Mouse (Mus musculus): Measurements from ENCODE around the gene Tmem151a. TPM values are rescaled to one million over a fixed set of nuclear protein-coding genes. Genes with fewer than 3 reads are reported as not detected.
"Not testable (repeated sequence)": the region's sequence is repeated elsewhere in the genome, so short reads cannot be mapped to it uniquely, and the experiment has no call there.

Tmem151a gene
- total RNA-seq, 2 experiments from 2014 or later = 0.22 TPM; not detected in 1

GRCm38 (mm10) chr19:5094746-5095417 lies 9.6 kb upstream of the Tmem151a start:
- no peak for DNase-seq
- intact Hi-C loops (cut with DNase I) = no loop called here

DNA sequence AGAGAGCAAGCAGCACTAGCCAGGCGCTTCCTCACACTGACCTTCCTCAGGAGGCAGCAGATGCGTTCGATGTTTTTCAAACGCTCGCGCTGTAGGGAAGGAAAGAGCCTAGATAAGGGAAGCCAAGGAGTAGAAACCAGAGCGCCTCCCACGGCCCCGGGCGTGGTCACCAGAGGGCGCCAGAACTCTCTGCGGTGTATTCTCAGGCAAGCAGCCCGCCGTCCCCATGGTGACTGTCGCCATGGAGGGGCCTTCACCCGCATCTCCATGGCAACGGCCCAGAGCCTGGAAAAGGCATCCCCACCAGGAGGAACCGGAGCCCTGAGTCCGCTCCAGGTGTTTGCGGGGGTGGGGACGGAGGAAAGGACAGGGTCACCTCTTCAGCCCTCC lies 8.9 kb upstream of the Tmem151a start:
- DNase-seq = peak; percentile 84 to 87
- intact Hi-C loops (cut with DNase I) = no loop called here

GRCm38 (mm10) chr19:5093481-5094242 lies 8.3 kb upstream of the Tmem151a start:
- intact Hi-C loops (cut with DNase I) = no loop called here

GRCm38 (mm10) chr19:5092083-5092482 lies 6.8 kb upstream of the Tmem151a start:
- intact Hi-C loops (cut with DNase I) = no loop called here
- no peak for DNase-seq

More at GRCm38 (mm10) chr19:5093481-5094242, 8.3 kb upstream of the Tmem151a start:
- no peak for DNase-seq

DNA sequence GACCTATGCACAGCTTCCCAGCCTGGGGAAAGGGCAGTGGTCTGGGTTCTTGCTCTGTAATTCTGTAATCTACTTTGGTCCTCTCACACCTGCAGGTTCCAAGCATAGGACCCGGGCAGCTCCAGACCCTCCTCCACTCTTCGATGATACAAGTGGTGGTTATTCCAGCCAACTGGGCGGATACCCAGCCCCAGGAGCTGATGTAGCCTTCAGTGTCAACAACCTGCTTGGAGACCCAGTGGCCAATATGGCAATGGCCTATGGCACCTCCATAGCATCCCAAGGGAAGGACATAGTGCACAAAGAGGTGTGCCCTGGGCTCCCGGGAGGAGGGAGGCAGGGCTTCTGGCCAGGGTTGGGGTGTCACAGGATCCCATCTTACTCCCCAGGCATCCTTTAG lies 4.0 kb upstream of the Tmem151a start:
- intact Hi-C loops (cut with DNase I) = no loop called here
- no peak for DNase-seq

DNA sequence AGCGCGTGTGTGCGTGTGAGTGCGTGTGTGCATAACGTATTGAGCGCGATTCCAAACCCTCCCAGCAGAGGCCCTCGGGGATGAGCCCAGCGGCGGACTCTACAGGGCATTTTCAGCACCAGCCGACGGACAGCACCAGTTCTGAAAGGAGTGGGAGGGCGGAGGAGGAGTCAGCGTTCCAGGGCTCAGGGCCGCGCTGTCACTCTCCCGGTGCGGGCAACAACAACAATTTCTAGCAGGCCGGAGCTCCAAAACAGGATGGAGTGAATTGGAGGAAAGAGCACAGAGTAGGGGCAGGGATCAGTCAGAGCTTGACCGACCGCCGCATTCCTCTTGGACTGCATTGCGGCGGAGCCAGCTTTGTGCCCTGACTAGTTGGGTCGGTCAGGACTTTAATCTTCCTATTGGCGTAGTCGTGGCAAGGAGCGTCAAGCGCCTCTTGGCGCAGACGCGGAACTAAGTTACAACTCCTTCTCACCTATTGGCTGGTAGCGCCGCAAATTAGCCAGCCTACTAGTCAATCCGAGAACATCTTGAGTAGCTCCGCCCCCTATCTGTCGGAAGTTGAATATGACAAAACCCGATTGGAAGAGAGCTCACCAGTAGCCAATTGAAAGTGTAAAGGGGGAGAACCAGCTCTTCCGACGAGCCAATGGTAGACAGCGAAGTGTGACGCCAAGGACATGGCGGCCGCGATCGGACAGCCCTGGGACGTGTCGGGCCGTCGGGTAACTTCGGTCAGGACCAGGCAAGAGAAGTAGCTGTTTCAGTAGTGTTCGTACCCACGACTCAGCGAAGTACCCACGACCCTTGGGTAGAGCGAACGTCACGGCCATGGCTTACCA lies 2.8 kb upstream of the Tmem151a start, which contains the start of gene Yif1a:
TSS of gene Yif1a (plus strand) at position 655 of the 845 bp plus-strand sequence.
- intact Hi-C loops (cut with DNase I) = no loop called here
- peak; percentile 87 to 88 for DNase-seq

DNA sequence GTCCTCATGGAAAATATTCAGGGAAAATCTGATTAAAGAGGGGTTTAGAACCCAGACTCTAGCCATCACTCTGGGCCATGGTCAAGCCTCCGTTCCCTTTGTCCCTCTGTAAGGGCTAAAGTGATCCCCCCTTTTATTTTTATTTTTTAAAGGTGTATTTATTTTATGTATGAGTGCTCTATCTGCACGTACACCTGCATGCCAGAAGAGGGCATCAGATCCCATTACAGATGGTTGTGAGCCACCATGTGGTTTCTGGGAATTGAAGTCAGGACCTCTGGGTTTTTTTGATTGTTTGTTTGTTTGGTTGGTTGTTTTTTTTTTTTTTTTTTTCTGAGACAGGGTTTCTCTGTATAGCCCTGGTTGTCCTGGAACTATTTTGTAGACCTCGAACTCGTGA lies 1.2 kb upstream of the Tmem151a start:
- intact Hi-C loops (cut with DNase I); DNase-seq: not testable (repeated sequence)

DNA sequence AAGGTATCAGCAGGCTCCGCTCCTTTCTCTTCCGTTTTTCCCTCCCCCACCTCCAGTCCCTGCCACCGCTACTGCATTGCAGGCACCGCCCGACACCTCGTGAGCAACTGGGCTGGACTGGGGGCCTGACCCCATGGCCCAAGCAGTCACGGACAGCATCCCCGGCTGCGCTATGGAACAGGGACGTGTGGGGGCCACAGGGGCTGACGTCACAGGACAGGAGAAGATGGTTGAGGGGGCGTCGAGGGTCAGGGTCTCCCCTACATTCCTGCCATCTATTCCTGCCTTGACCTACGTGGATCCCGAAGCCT lies 542 bp downstream of the Tmem151a start:
- no peak for DNase-seq
- intact Hi-C loops (cut with DNase I) = no loop called here

DNA sequence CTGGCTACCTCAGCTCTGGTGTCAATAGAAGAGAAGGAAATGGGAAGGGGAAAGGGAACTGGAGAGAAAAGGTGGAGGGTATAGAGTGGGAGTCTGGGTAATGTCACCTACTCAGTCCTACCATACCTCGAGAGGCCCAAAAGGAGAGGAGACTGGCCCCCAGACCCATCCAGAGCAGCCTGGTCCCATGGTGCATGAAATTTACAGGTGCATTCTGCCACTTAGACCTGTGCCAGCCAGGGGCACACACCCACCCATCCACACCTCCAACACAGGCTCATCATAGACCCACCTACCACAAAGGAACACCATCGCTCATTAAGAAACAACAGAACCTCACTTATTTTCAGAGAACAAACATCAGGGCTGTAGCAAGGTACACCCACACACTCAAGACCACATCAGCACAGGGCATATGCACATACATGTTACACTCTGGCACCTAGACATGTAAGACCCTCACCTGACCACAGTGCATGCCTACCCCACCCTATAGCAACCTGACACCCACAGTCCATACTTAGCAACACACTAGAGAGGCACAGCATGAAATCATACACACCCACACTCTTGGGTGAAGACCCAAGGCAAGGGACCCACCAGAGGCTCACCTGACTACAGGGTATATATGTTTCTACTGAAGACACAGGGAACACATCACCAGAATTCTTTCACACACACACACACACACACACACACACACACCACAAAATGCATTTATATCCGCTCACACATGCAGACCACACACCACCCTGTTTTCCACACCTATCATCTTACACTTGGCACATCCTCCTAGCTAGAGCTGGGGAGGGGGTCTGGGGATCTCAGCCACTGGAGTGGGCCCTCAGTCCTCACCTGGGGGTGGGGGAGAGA lies 1.1 kb downstream of the Tmem151a start:
- intact Hi-C loops (cut with DNase I) = no loop called here

GRCm38 (mm10) chr19:5082596-5082995 lies 2.7 kb downstream of the Tmem151a start:
- intact Hi-C loops (cut with DNase I) = no loop called here
- DNase-seq = no peak

More for the DNA sequence above, 1.1 kb downstream of the Tmem151a start:
- no peak for DNase-seq

- DNase-seq = no peak
- intact Hi-C loops (cut with DNase I) = no loop called here
Observed at GRCm38 (mm10) chr19:5082005-5082404, 3.3 kb downstream of the Tmem151a start.

DNA sequence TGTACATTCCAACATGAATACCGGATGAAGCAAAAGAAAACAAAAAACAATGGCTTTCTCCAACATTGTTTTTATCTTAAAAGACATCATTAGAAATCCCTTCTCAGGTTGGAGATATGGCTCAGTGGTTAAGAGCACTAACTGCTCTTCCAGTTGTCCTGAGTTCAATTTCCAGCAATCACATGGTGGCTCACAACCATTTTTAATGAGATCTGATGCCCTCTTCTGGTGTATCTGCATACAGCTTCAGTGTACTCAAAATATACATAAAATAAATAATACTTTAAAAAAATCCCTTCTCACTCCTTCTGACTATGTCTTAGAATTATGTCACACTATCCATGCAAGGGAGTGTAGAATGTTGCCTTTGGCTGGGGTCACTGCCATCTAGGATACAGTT lies 6.1 kb downstream of the Tmem151a start:
- DNase-seq = no peak
- intact Hi-C loops (cut with DNase I) = no loop called here

- no peak for DNase-seq
- intact Hi-C loops (cut with DNase I) = loop anchor here (2.0 kb wide), 2 partner anchors 17 to 59 kb away; no protein-coding TSS in a partner anchor
Observed at GRCm38 (mm10) chr19:5073518-5073917, 11.8 kb downstream of the Tmem151a start.

GRCm38 (mm10) chr19:5073028-5073427 lies 12.3 kb downstream of the Tmem151a start:
- peak in 1 of 2 experiments; percentile 38 for DNase-seq

DNA sequence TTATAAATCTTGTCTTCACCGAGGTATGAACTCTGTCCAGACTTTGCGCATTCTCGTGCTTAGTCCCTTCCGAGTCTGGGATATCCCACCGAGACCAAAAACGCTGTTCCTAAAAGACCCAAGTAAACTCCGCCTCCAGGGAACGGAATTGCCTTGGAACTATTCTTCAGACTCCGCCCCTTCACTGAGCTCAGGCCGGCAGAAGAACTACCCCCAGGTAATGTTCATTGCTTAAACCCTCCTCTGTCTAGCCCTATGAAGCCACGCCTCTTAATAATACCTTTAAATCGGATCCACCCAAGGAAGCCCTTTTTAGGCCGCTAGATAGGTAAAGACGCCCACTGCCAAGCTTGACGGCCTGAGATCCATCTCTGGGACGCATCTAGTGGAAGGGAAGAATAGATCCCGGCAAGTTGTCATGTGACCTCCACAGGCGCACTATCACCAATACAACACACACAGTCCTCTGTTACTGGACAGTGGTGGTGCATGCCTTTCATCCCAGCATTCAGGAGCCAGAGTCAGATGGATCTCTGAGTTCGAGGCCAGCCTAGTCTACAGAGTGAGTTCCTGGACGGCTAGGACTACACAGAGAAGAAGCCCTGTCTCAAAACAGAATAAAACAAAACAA lies 12.8 kb downstream of the Tmem151a start:
- intact Hi-C loops (cut with DNase I) = loop anchor here (2.0 kb wide), 2 partner anchors 16 to 58 kb away; no protein-coding TSS in a partner anchor
- DNase-seq = no peak

More at GRCm38 (mm10) chr19:5073028-5073427, 12.3 kb downstream of the Tmem151a start:
- intact Hi-C loops (cut with DNase I) = loop anchor here (2.0 kb wide), 2 partner anchors 16 to 58 kb away; no protein-coding TSS in a partner anchor

DNA sequence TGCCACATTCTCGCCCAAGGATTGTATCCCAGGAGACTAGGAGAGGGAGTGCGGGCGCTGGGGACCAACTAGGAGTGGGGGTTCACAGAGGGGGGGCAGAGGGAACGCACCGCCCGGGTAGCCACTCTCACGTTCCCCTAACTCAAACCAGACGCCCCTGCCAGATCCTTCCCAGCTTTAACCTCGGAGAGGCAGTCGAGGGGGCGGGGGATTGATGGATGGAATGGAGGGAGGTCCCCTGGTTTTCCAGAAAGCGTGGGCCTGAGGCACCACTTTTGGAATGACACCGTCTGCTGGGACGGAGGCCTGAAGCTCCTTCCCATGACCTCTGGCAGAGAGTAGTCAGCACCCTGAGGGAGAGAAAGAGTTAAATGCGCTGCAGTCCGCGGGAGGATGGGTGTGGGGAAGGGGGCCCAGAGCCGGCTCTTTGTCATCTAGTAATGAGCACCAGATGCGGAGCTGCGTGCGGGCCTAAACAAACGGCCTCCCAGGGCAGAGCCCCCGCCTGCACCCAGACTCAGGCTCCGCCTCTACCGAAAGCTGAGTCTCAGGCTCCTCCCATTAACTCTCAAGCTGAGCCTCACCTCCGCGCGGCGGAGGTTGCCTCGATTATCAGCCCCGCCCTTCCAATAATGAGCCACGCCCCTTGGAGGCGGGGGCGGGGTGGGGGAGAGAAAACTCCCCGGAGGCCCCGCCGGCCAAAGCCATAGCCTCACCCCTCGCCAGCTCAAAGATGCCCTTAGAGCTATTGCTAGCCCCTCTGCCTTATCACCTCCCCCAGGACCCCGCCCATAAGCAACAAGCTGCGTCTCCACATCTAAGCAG lies 13.6 kb downstream of the Tmem151a start:
- peak; percentile 71 to 75 for DNase-seq
- intact Hi-C loops (cut with DNase I) = loop anchor here (2.0 kb wide), 2 partner anchors 15 to 57 kb away; no protein-coding TSS in a partner anchor

GRCm38 (mm10) chr19:5071077-5071476 lies 14.3 kb downstream of the Tmem151a start:
- DNase-seq = no peak
- intact Hi-C loops (cut with DNase I) = no loop called here

GRCm38 (mm10) chr19:5069978-5070377 lies 15.4 kb downstream of the Tmem151a start:
- intact Hi-C loops (cut with DNase I) = no loop called here
- DNase-seq = no peak
